Mouse (Mus musculus): ENCODE results near the gene Panx1. TPM values are rescaled to one million over a fixed set of nuclear protein-coding genes. Genes with fewer than 3 reads are reported as not detected.

Panx1 gene
- total and polyA plus RNA-seq, 2 experiments from 2014 or later: 95.0 to 120 TPM

- ATAC-seq: peak; percentile 57
- Histone ChIP-seq H3K27ac (no peak overlapping the region), H3K4me2 (ENCODE audit: low read depth, low read length) (no peak overlapping the region), H3K4me1 (ENCODE audit: insufficient read depth, low read length) (no peaks in the 10 kb centered on the region), H3K9ac (replicated peaks; ENCODE audit: low read length) (no peak overlapping the region), H3K36me3 (ENCODE audit: insufficient read depth, low read length) (no peaks in the 10 kb centered on the region), H3K27me3 (ENCODE audit: insufficient read depth, low read length) (no peaks in the 10 kb centered on the region), H3K4me3 (ENCODE audit: low read length) (no peak overlapping the region), H3K9me3 (ENCODE audit: low read length) (no peaks in the 10 kb centered on the region)
- 54% methylated on average over 5 of the region's 5 CpGs for WGBS
- TF ChIP-seq CTCF (IDR thresholded peaks at IDR 0.05; ENCODE audit: low read depth): peak; percentile 75
- DNase-seq (ENCODE audit: low spot score): peak; percentile 57
Measured at GRCm38 (mm10) chr9:15029025-15029727, 16.1 kb downstream of the Panx1 start.

DNA sequence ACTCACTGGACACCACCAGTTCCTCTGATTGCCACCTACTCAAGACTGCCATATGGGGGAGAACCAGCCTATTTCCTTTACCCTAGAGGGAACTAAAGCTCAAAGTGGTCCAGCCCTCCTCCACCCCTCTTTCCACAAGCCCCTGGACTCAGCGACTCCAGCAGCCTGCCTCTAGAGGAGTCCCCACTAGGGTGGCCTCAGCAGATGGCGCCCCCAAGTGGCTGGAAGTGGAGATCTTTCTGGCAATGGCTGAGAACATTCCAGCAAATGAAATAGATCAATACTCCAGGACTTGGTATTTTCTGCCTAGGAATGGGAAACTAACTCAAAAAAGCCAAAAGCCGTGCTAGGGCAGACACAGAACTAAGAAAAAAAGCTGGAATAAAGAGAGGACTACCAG, 17.6 kb downstream of the Panx1 start:
- no peak for ATAC-seq

DNA sequence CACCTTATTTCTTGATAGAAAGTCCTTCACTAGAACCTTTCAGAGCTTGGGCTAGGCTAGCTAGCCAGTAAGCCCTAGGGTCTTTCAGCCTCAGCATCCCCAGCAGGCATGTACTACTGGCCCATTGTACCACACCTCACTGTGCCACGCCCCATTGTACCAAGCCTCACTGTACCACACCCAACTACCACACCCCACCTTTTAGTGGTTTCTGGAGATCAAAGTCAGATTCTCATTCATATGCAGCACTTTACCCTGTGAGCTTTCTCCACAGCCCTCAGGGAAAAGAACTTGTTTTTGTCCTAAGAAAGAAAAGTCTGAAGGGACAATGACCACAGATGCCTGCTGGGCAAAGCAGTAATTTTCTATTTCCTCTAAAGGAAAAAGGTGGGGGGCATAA, 22.2 kb downstream of the Panx1 start:
- Histone ChIP-seq H3K9me3 (ENCODE audit: low read length) (no peaks in the 10 kb centered on the region), H3K9ac (replicated peaks; ENCODE audit: low read length) (no peak overlapping the region), H3K4me2 (ENCODE audit: low read depth, low read length) (no peak overlapping the region), H3K36me3 (ENCODE audit: insufficient read depth, low read length) (0 out of 2 replicates have a peak, but pooled peaks cover 8% of the 10 kb centered on the region), H3K27ac (no peak overlapping the region), H3K4me3 (ENCODE audit: low read length) (no peak overlapping the region), H3K27me3 (ENCODE audit: insufficient read depth, low read length) (no peaks in the 10 kb centered on the region), H3K4me1 (ENCODE audit: insufficient read depth, low read length) (no peaks in the 10 kb centered on the region)
- no peak for ATAC-seq
- no peak for TF ChIP-seq CTCF (IDR thresholded peaks at IDR 0.05; ENCODE audit: low read depth)
- DNase-seq (ENCODE audit: low spot score): no peak
- WGBS: 88% methylated on average over 1 of the region's 1 CpGs

More for the DNA sequence above, 17.6 kb downstream of the Panx1 start:
- Histone ChIP-seq H3K36me3 (ENCODE audit: insufficient read depth, low read length) (no peaks in the 10 kb centered on the region), H3K9me3 (ENCODE audit: low read length) (no peaks in the 10 kb centered on the region), H3K27me3 (ENCODE audit: insufficient read depth, low read length) (no peaks in the 10 kb centered on the region), H3K4me2 (ENCODE audit: low read depth, low read length) (no peak overlapping the region), H3K4me1 (ENCODE audit: insufficient read depth, low read length) (no peaks in the 10 kb centered on the region), H3K4me3 (ENCODE audit: low read length) (no peak overlapping the region), H3K27ac (no peak overlapping the region), H3K9ac (replicated peaks; ENCODE audit: low read length) (no peak overlapping the region)
- peak; percentile 14; the same call in 1 of the 2 replicates for TF ChIP-seq CTCF (IDR thresholded peaks at IDR 0.05; ENCODE audit: low read depth)
- no peak for DNase-seq (ENCODE audit: low spot score)
- 71% methylated on average over 3 of the region's 3 CpGs for WGBS

- WGBS: 70% methylated on average over 9 of the region's 9 CpGs
Measured at GRCm38 (mm10) chr9:15021156-15021555, 24.1 kb downstream of the Panx1 start.

GRCm38 (mm10) chr9:15020561-15021080, 24.7 kb downstream of the Panx1 start:
- no peak overlapping the region for H3K4me2 ChIP-seq (ENCODE audit: low read depth, low read length)
- H3K4me1 ChIP-seq (ENCODE audit: insufficient read depth, low read length): no peaks in the 10 kb centered on the region
- no peaks in the 10 kb centered on the region for H3K27me3 ChIP-seq (ENCODE audit: insufficient read depth, low read length)
- H3K36me3 ChIP-seq (ENCODE audit: insufficient read depth, low read length): 0 out of 2 replicates have a peak, but pooled peaks cover 8% of the 10 kb centered on the region
- no peak for TF ChIP-seq CTCF (IDR thresholded peaks at IDR 0.05; ENCODE audit: low read depth)
- H3K9me3 ChIP-seq (ENCODE audit: low read length): no peaks in the 10 kb centered on the region
- DNase-seq (ENCODE audit: low spot score) (no peak), ATAC-seq (no peak)
- H3K9ac ChIP-seq (replicated peaks; ENCODE audit: low read length): no peak overlapping the region
- no peak overlapping the region for H3K4me3 ChIP-seq (ENCODE audit: low read length)
- no peak overlapping the region for H3K27ac ChIP-seq
- 92% methylated on average over 5 of the region's 5 CpGs for WGBS

More at GRCm38 (mm10) chr9:15021156-15021555, 24.1 kb downstream of the Panx1 start:
- Histone ChIP-seq H3K27me3 (ENCODE audit: insufficient read depth, low read length) (no peaks in the 10 kb centered on the region), H3K9me3 (ENCODE audit: low read length) (no peaks in the 10 kb centered on the region), H3K27ac (no peak overlapping the region), H3K4me3 (ENCODE audit: low read length) (no peak overlapping the region), H3K9ac (replicated peaks; ENCODE audit: low read length) (no peak overlapping the region), H3K4me1 (ENCODE audit: insufficient read depth, low read length) (no peaks in the 10 kb centered on the region), H3K4me2 (ENCODE audit: low read depth, low read length) (no peak overlapping the region), H3K36me3 (ENCODE audit: insufficient read depth, low read length) (0 out of 2 replicates have a peak, but pooled peaks cover 8% of the 10 kb centered on the region)
- DNase-seq (ENCODE audit: low spot score) (no peak), ATAC-seq (no peak)
- no peak for TF ChIP-seq CTCF (IDR thresholded peaks at IDR 0.05; ENCODE audit: low read depth)

GRCm38 (mm10) chr9:15018756-15019131, 26.5 kb downstream of the Panx1 start:
- no peak overlapping the region for H3K27ac ChIP-seq
- TF ChIP-seq CTCF (IDR thresholded peaks at IDR 0.05; ENCODE audit: low read depth): no peak
- H3K4me2 ChIP-seq (ENCODE audit: low read depth, low read length): no peak overlapping the region
- WGBS: 75% methylated on average over 5 of the region's 5 CpGs
- no peaks in the 10 kb centered on the region for H3K9me3 ChIP-seq (ENCODE audit: low read length)
- no peak overlapping the region for H3K9ac ChIP-seq (replicated peaks; ENCODE audit: low read length)
- DNase-seq (ENCODE audit: low spot score): no peak
- ATAC-seq: no peak
- 0 out of 2 replicates have a peak, but pooled peaks cover 8% of the 10 kb centered on the region for H3K36me3 ChIP-seq (ENCODE audit: insufficient read depth, low read length)
- H3K4me1 ChIP-seq (ENCODE audit: insufficient read depth, low read length): no peaks in the 10 kb centered on the region
- no peaks in the 10 kb centered on the region for H3K27me3 ChIP-seq (ENCODE audit: insufficient read depth, low read length)
- H3K4me3 ChIP-seq (ENCODE audit: low read length): no peak overlapping the region
